Mouse (Mus musculus): ENCODE data around the gene Plaa.

The Plaa gene

GRCm38 (mm10) chr4:94556265-94557054 lies 46.6 kb downstream of the Plaa start, which contains the start of the genes Gm10306 and Caap1:
Gene Gm10306 (plus strand): TSS chr4:94556546.
Gene Caap1 (minus strand): TSS chr4:94556796.
- peak; percentile 66 to 93 for DNase-seq (ENCODE audit: low spot score in 2 of 2)

GRCm38 (mm10) chr4:94554955-94555494 lies 48.0 kb downstream of the Plaa start:
- no peak for DNase-seq (ENCODE audit: low spot score in 2 of 2)

- no peak for DNase-seq (ENCODE audit: low spot score in 2 of 2)
These were observed 58.7 kb downstream of the Plaa start for GRCm38 (mm10) chr4:94544321-94544720.

GRCm38 (mm10) chr4:94543041-94543440 lies 60.0 kb downstream of the Plaa start:
- no peak for DNase-seq (ENCODE audit: low spot score in 2 of 2)

GRCm38 (mm10) chr4:94533205-94533604 lies 69.8 kb downstream of the Plaa start:
- no peak for DNase-seq (ENCODE audit: low spot score in 2 of 2)

- DNase-seq (ENCODE audit: low spot score in 2 of 2): no peak
These were observed 73.6 kb downstream of the Plaa start for GRCm38 (mm10) chr4:94529448-94529847.

GRCm38 (mm10) chr4:94523321-94523720 lies 79.7 kb downstream of the Plaa start:
- DNase-seq (ENCODE audit: low spot score in 2 of 2): no peak

- DNase-seq (ENCODE audit: low spot score in 2 of 2): peak in 1 of 2 experiments; percentile 59
These were observed 85.4 kb downstream of the Plaa start for GRCm38 (mm10) chr4:94517631-94518030.
